In genomic region chr9:7594816-7595540, GRCm38 (mm10) we compare ENCODE assay signal across 8 mouse cellular contexts. TPM values are rescaled to one million over a fixed set of nuclear protein-coding genes. Genes with fewer than 3 reads are reported as not detected.
DNase-seq lines count a peak whose midpoint lies in the region; ATAC-seq and TF ChIP-seq lines count a peak whose summit lies in the region.

No protein-coding gene starts in this region.

- peak; percentile 99 for ATAC-seq in common myeloid progenitor, adult 5-6 weeks (replicated peaks; ENCODE audit: low read depth, poor library complexity, severe bottlenecking)

- intact Hi-C loops in gastrocnemius, adult 2 months (cut with DNase I): loop anchor here (1.0 to 10.0 kb wide), 2 partner anchors 41 to 380 kb away; no protein-coding TSS in a partner anchor

- peaks cover 27% of the 10 kb centered on the region for H3K4me1 ChIP-seq in megakaryocyte, embryonic 14.5 days

- peak; percentile 45 for DNase-seq in WW6 (ENCODE audit: low read depth, low spot score)
- peak; percentile 85 for DNase-seq in gastrocnemius, adult 2 months
- peak; percentile 35 for DNase-seq in hindlimb bud, embryonic 11.5 days (ENCODE audit: extremely low spot score, low read depth, low spot score)
- peak; percentile 52 to 81 for DNase-seq in left cerebral cortex, adult 8-10 months (ENCODE audit: low spot score in 2 of 2)
- DNase-seq in right cerebral cortex, postnatal 10 days (ENCODE audit: low spot score in 2 of 2): peak; percentile 88 to 90
- DNase-seq in urinary bladder, postnatal 25 days (ENCODE audit: low spot score): peak; percentile 63

- H3K36me3 ChIP-seq in megakaryocyte, embryonic 14.5 days (replicated peaks; ENCODE audit: low read length): no peaks in the 10 kb centered on the region

- H3K9me3 ChIP-seq in megakaryocyte, embryonic 14.5 days: no peaks in the 10 kb centered on the region

- TF ChIP-seq CTCF in gastrocnemius, adult 2 months (IDR thresholded peaks at IDR 0.05): peak; percentile 89; the same call in 1 of the 2 replicates

- H3K27ac ChIP-seq in gastrocnemius, adult 2 months: peak overlapping the region; percentile 86

- H3K4me3 ChIP-seq in gastrocnemius, adult 2 months: peak overlapping the region; percentile 69
- H3K4me3 ChIP-seq in megakaryocyte, embryonic 14.5 days (replicated peaks): peak overlapping the region; percentile 92

- H3K27me3 ChIP-seq in megakaryocyte, embryonic 14.5 days (replicated peaks): no peaks in the 10 kb centered on the region

RNA-seq across cellular contexts. Expression of gene Mmp27, which starts 23.8 kb away (rescaled TPM):
- 0.18 TPM in 1 of 2 replicates, not detected in the other for total RNA-seq in common myeloid progenitor, adult 5-6 weeks (2017)
- total RNA-seq in gastrocnemius, adult 2 months (2021): under 1 TPM in 1 of 2 experiments, not detected in 1; 0.20 TPM
- not detected for total RNA-seq in left cerebral cortex, adult 8-10 months (2022)
- polyA plus RNA-seq in megakaryocyte, embryonic 14.5 days (2012; ENCODE audit: insufficient read depth, low replicate concordance): not detected in 2 replicates

RNA-seq across cellular contexts. Expression of gene Mmp20, which starts 33.1 kb away (rescaled TPM):
- total RNA-seq in common myeloid progenitor, adult 5-6 weeks (2017): not detected in 2 replicates
- total RNA-seq in gastrocnemius, adult 2 months (2021): not detected
- total RNA-seq in left cerebral cortex, adult 8-10 months (2022): not detected
- not detected in 2 replicates for polyA plus RNA-seq in megakaryocyte, embryonic 14.5 days (2012; ENCODE audit: insufficient read depth, low replicate concordance)

RNA-seq across cellular contexts. Expression of gene Mmp8, which starts 36.7 kb away (rescaled TPM):
- total RNA-seq in common myeloid progenitor, adult 5-6 weeks (2017): 2.6 and 3.6 TPM in 2 replicates
- total RNA-seq in gastrocnemius, adult 2 months (2021): not detected
- total RNA-seq in left cerebral cortex, adult 8-10 months (2022): not detected
- polyA plus RNA-seq in megakaryocyte, embryonic 14.5 days (2012; ENCODE audit: insufficient read depth, low replicate concordance): 1.4 TPM in 1 of 2 replicates, not detected in the other

Comparison
In these comparisons a context has a peak if more than half of its experiments do, and no peak if none do; other contexts are left out.
1. Peak in every context shown above with its lines: DNase-seq, ATAC-seq, H3K4me3 ChIP-seq and H3K27ac ChIP-seq.
2. DNase-seq: peak in every context shown above with its lines; median percentile 89 in right cerebral cortex, postnatal 10 days; 85 in gastrocnemius, adult 2 months; 66 in left cerebral cortex, adult 8-10 months; 63 in urinary bladder, postnatal 25 days; 45 in WW6; 35 in hindlimb bud, embryonic 11.5 days.